Mouse (Mus musculus): Measurements from ENCODE around the gene Alpl.

DNA sequence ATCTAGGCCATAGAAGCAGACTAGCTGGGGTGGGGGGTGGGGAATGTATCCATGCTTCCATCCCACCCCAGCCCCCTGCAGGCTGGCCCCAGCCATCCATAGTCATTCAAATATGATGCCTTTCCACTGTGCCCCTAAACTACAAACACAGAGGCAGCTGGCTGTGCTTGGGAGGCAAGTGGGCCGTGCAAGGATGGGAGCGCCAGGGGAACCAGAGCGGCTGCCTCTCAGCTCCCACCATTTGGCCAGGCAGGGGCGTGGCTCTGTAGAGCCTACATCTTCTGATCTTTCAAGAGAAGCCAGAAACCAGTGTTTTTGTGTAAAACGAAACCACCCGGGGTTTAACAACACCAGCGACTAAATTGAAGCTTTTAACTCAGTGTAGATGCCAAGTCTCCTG is 4.7 kb downstream of the Alpl start:
- TF ChIP-seq POLR2A (IDR thresholded peaks at IDR 0.05; ENCODE audit: insufficient read depth, low read length) = no peak
- no peak for TF ChIP-seq CTCF (IDR thresholded peaks at IDR 0.05; ENCODE audit: low read depth, low read length)

Measured in ES-Bruce4 (cell line).